Mouse (Mus musculus) heart, adult 2 months (tissue): ENCODE results near the gene Olfr15.

Source experiments
- CTCF ChIP-seq: fragments of 200-600 bp; IDR thresholded peaks from 2 replicates; pipeline ENCODE4 v1.8.1; 2022; ENCODE audit warnings: antibody characterized with exemption, mild to moderate bottlenecking, moderate library complexity
- EP300 ChIP-seq: fragments of 200-500 bp; IDR thresholded peaks from 2 replicates; pipeline ENCODE4 v1.6.1; 2011; ENCODE audit warnings: low read depth, low read length, control low read depth; ENCODE audit not compliant: insufficient read depth
- POLR2A ChIP-seq: fragments of 200-500 bp; IDR thresholded peaks from 2 replicates; pipeline ENCODE4 v1.6.1; 2011; ENCODE audit warnings: mild to moderate bottlenecking, low read depth, low read length, control low read depth; ENCODE audit not compliant: insufficient read depth

DNA sequence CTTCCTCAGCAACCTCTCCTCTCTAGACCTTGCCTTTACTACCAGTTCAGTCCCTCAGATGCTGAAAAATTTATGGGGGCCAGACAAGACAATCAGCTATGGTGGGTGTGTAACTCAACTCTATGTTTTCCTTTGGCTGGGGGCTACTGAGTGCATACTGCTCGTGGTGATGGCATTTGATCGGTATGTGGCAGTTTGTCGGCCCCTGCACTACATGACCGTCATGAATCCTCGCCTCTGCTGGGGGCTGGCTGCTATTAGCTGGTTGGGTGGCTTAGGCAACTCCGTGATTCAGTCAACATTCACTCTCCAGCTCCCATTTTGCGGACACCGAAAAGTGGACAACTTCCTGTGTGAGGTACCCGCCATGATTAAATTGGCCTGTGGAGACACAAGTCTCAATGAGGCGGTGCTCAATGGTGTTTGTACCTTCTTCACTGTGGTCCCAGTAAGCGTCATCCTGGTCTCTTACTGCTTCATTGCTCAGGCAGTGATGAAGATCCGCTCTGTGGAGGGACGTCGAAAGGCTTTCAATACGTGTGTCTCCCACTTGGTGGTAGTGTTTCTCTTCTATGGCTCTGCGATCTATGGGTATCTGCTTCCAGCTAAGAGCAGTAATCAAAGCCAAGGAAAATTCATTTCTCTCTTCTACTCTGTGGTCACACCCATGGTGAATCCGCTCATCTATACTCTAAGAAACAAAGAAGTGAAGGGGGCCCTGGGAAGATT is 8.6 kb downstream of the Olfr15 start:
- TF ChIP-seq CTCF (peak; percentile 76), POLR2A (no peak), EP300 (0 out of 2 replicates have a peak, but pooled peaks have one; percentile 36)
